Mouse (Mus musculus) intestine, embryonic 15.5 days (tissue): ENCODE measurements around the gene Gsdma3. TPM values are rescaled to one million over a fixed set of nuclear protein-coding genes. Genes with fewer than 3 reads are reported as not detected.
A peak's percentile ranks its signal among the peaks of the same experiment; 100 is the strongest.
"Not testable (repeated sequence)": the region's sequence is repeated elsewhere in the genome, so short reads cannot be mapped to it uniquely, and the experiment has no call there.

Source experiments
- ATAC-seq: fragments of 200-750 bp; cut with Nextera tagmentation; 2 replicates; pipeline ENCODE4 v1.8.0; 2017; ENCODE audit warnings: moderate TSS enrichment, moderate library complexity
- H3K27ac ChIP-seq: fragments of 300-500 bp; sonication (generic); 2 replicates; pipeline ENCODE4 v1.5.1; 2015; ENCODE audit warnings: mild to moderate bottlenecking, inconsistent platforms
- H3K27me3 ChIP-seq: fragments of 300-500 bp; sonication (generic); replicated peaks from 2 replicates; pipeline ENCODE4 v1.6.1; 2015; ENCODE audit warnings: inconsistent platforms
- H3K36me3 ChIP-seq: fragments of 300-500 bp; sonication (generic); 2 replicates; pipeline ENCODE4 v1.6.1; 2015; ENCODE audit warnings: inconsistent platforms
- H3K4me1 ChIP-seq: fragments of 300-500 bp; sonication (generic); replicated peaks from 2 replicates; pipeline ENCODE4 v1.6.1; 2015; ENCODE audit warnings: inconsistent platforms
- H3K4me2 ChIP-seq: fragments of 300-500 bp; sonication (generic); replicated peaks from 2 replicates; pipeline ENCODE4 v1.6.1; 2015; ENCODE audit warnings: mild to moderate bottlenecking, inconsistent platforms
- H3K4me3 ChIP-seq: fragments of 300-500 bp; sonication (generic); replicated peaks from 2 replicates; pipeline ENCODE4 v1.5.1; 2015; ENCODE audit warnings: inconsistent platforms
- H3K9ac ChIP-seq: fragments of 300-500 bp; sonication (generic); 2 replicates; pipeline ENCODE4 v1.6.1; 2015; ENCODE audit warnings: inconsistent platforms
- H3K9me3 ChIP-seq: fragments of 300-500 bp; sonication (generic); 2 replicates; pipeline ENCODE4 v1.6.1; 2016; ENCODE audit warnings: inconsistent platforms
- WGBS: fragments of 180-500 bp; shearing (Covaris S2); methylation state at CpG from one replicate; pipeline ENCODE4 v1.1.7; 2015; 5-methylcytosine and 5-hydroxymethylcytosine counted together
- polyA plus RNA-seq: library from polyadenylated mRNA; unstranded; fragments of >200 nt; fragmentation: Nextera tagmentation; extraction: Ambion mirVana; gene quantifications from 2 replicates; pipeline ENCODE4 v1.2.1, GENCODE M21; 2015

Gsdma3 gene
- polyA plus RNA-seq, 1 experiment from 2014 or later: not detected

- H3K4me3 ChIP-seq: no peak overlapping the region
- no peak for ATAC-seq
- 56% methylated on average over 5 of the region's 5 CpGs for WGBS
- H3K36me3 ChIP-seq: no peaks in the 10 kb centered on the region
- no peak overlapping the region for H3K9ac ChIP-seq
- no peaks in the 10 kb centered on the region for H3K4me1 ChIP-seq
- H3K4me2 ChIP-seq: no peak overlapping the region
- H3K9me3 ChIP-seq: no peaks in the 10 kb centered on the region
- H3K27me3 ChIP-seq: no peaks in the 10 kb centered on the region
- no peak overlapping the region for H3K27ac ChIP-seq
These were observed 13.9 kb downstream of the Gsdma3 start for GRCm38 (mm10) chr11:98640091-98640490.

- H3K4me1 ChIP-seq: no peaks in the 10 kb centered on the region
- H3K36me3 ChIP-seq: no peaks in the 10 kb centered on the region
- WGBS: 69% methylated on average over 3 of the region's 3 CpGs
- no peak overlapping the region for H3K4me3 ChIP-seq
- no peak overlapping the region for H3K9ac ChIP-seq
- no peaks in the 10 kb centered on the region for H3K27me3 ChIP-seq
- no peak for ATAC-seq
- H3K27ac ChIP-seq: no peak overlapping the region
- H3K4me2 ChIP-seq: no peak overlapping the region
- no peaks in the 10 kb centered on the region for H3K9me3 ChIP-seq
These were observed 18.6 kb downstream of the Gsdma3 start for GRCm38 (mm10) chr11:98644757-98645156.

GRCm38 (mm10) chr11:98645946-98646345 is 19.8 kb downstream of the Gsdma3 start:
- Histone ChIP-seq H3K27ac (no peak overlapping the region), H3K27me3 (no peaks in the 10 kb centered on the region)
- WGBS: 68% methylated on average over 2 of the region's 2 CpGs

GRCm38 (mm10) chr11:98646459-98646858 is 20.3 kb downstream of the Gsdma3 start, which contains the start of gene Gsdma2:
Gene Gsdma2, plus strand, starts transcription at chr11:98646759.
- H3K27ac ChIP-seq: no peak within 1 kb of the TSS
- H3K36me3 ChIP-seq: no peaks in the 10 kb centered on the region
- no peak within 1 kb of the TSS for H3K4me2 ChIP-seq
- H3K9ac ChIP-seq: no peak within 1 kb of the TSS
- no peaks in the 10 kb centered on the region for H3K9me3 ChIP-seq
- H3K4me3 ChIP-seq: no peak within 1 kb of the TSS
- H3K4me1 ChIP-seq: no peaks in the 10 kb centered on the region
- no peaks in the 10 kb centered on the region for H3K27me3 ChIP-seq
- WGBS: 38% methylated on average over 2 of the region's 2 CpGs
- no peak for ATAC-seq

More at GRCm38 (mm10) chr11:98645946-98646345, 19.8 kb downstream of the Gsdma3 start:
- Histone ChIP-seq H3K4me3 (no peak overlapping the region), H3K9ac (no peak overlapping the region), H3K36me3 (no peaks in the 10 kb centered on the region), H3K4me1 (no peaks in the 10 kb centered on the region), H3K4me2 (no peak overlapping the region), H3K9me3 (no peaks in the 10 kb centered on the region)
- ATAC-seq: no peak

GRCm38 (mm10) chr11:98655076-98655475 is 28.9 kb downstream of the Gsdma3 start:
- not testable (repeated sequence) for H3K4me3 ChIP-seq, H3K4me2 ChIP-seq, H3K9me3 ChIP-seq, H3K9ac ChIP-seq, H3K4me1 ChIP-seq, H3K27me3 ChIP-seq, H3K36me3 ChIP-seq, H3K27ac ChIP-seq
- peak; percentile 74 for ATAC-seq
- WGBS: 10% methylated on average over 7 of the region's 7 CpGs

GRCm38 (mm10) chr11:98660517-98660916 is 34.4 kb downstream of the Gsdma3 start:
- H3K27me3 ChIP-seq: no peaks in the 10 kb centered on the region
- ATAC-seq: peak; percentile 65
- H3K4me1 ChIP-seq: no peaks in the 10 kb centered on the region
- H3K4me3 ChIP-seq: no peak overlapping the region
- H3K4me2 ChIP-seq: peak overlapping the region; percentile 7; the same call in 1 of the 2 replicates
- no peaks in the 10 kb centered on the region for H3K36me3 ChIP-seq
- no peak overlapping the region for H3K27ac ChIP-seq
- no peak overlapping the region for H3K9ac ChIP-seq
- no peaks in the 10 kb centered on the region for H3K9me3 ChIP-seq
- WGBS: 9% methylated on average over 6 of the region's 6 CpGs

GRCm38 (mm10) chr11:98664091-98664490 is 37.9 kb downstream of the Gsdma3 start, which contains the start of gene Gsdma:
Gene Gsdma, plus strand, starts transcription at chr11:98664351.
- 16% methylated on average over 4 of the region's 4 CpGs for whole genome bisulfite sequencing
- no peak within 1 kb of the TSS for H3K27ac ChIP-seq
- ATAC-seq: no peak
- no peak within 1 kb of the TSS for H3K4me3 ChIP-seq
- H3K9me3 ChIP-seq: no peaks in the 10 kb centered on the region
- no peaks in the 10 kb centered on the region for H3K4me1 ChIP-seq
- H3K4me2 ChIP-seq: no peak within 1 kb of the TSS
- peaks cover 13% of the 10 kb centered on the region; the same call in 1 of the 2 replicates for H3K27me3 ChIP-seq
- H3K9ac ChIP-seq: no peak within 1 kb of the TSS
- H3K36me3 ChIP-seq: no peaks in the 10 kb centered on the region

- H3K36me3 ChIP-seq: no peaks in the 10 kb centered on the region
- H3K4me3 ChIP-seq: no peak overlapping the region
- H3K4me1 ChIP-seq: no peaks in the 10 kb centered on the region
- no peak overlapping the region for H3K4me2 ChIP-seq
- no peak overlapping the region for H3K27ac ChIP-seq
- 37% methylated on average over 2 of the region's 2 CpGs for WGBS
- H3K9ac ChIP-seq: no peak overlapping the region
- no peak for ATAC-seq
- H3K27me3 ChIP-seq: peaks cover 13% of the 10 kb centered on the region; the same call in 1 of the 2 replicates
- H3K9me3 ChIP-seq: no peaks in the 10 kb centered on the region
These were observed 42.8 kb downstream of the Gsdma3 start for GRCm38 (mm10) chr11:98668984-98669383.

GRCm38 (mm10) chr11:98671284-98671815 is 45.2 kb downstream of the Gsdma3 start:
- no peak overlapping the region for H3K4me3 ChIP-seq
- no peaks in the 10 kb centered on the region for H3K4me1 ChIP-seq
- ATAC-seq: no peak
- no peak overlapping the region for H3K27ac ChIP-seq
- 79% methylated on average over 3 of the region's 3 CpGs for WGBS
- H3K4me2 ChIP-seq: no peak overlapping the region
- no peak overlapping the region for H3K9ac ChIP-seq
- no peaks in the 10 kb centered on the region for H3K9me3 ChIP-seq
- no peaks in the 10 kb centered on the region for H3K36me3 ChIP-seq
- H3K27me3 ChIP-seq: peaks cover 13% of the 10 kb centered on the region; the same call in 1 of the 2 replicates

- Histone ChIP-seq H3K27me3 (peaks cover 10% of the 10 kb centered on the region; the same call in 1 of the 2 replicates), H3K4me1 (no peaks in the 10 kb centered on the region), H3K4me2 (no peak overlapping the region), H3K4me3 (no peak overlapping the region), H3K9me3 (no peaks in the 10 kb centered on the region), H3K9ac (no peak overlapping the region), H3K36me3 (no peaks in the 10 kb centered on the region), H3K27ac (no peak overlapping the region)
- WGBS: 54% methylated on average over 5 of the region's 5 CpGs
- ATAC-seq: no peak
These were observed 45.7 kb downstream of the Gsdma3 start for GRCm38 (mm10) chr11:98671857-98672256.

- WGBS: 79% methylated on average over 5 of the region's 5 CpGs
- H3K4me1 ChIP-seq: no peaks in the 10 kb centered on the region
- H3K27me3 ChIP-seq: peaks cover 6% of the 10 kb centered on the region; the same call in 1 of the 2 replicates
- no peak for ATAC-seq
- no peak overlapping the region for H3K4me3 ChIP-seq
- H3K9ac ChIP-seq: no peak overlapping the region
- no peak overlapping the region for H3K4me2 ChIP-seq
- H3K36me3 ChIP-seq: no peaks in the 10 kb centered on the region
- no peak overlapping the region for H3K27ac ChIP-seq
- no peaks in the 10 kb centered on the region for H3K9me3 ChIP-seq
These were observed 46.3 kb downstream of the Gsdma3 start for GRCm38 (mm10) chr11:98672482-98672881.

GRCm38 (mm10) chr11:98673136-98673535 is 47.0 kb downstream of the Gsdma3 start:
- 7% methylated on average over 6 of the region's 7 CpGs for WGBS
- not testable (repeated sequence) for H3K4me1 ChIP-seq, H3K36me3 ChIP-seq, H3K9ac ChIP-seq, H3K4me3 ChIP-seq, H3K27ac ChIP-seq, H3K27me3 ChIP-seq, H3K9me3 ChIP-seq
- 0 out of 2 replicates have a peak overlapping the region, but pooled peaks have one; percentile 4 for H3K4me2 ChIP-seq
- peak; percentile 71 for ATAC-seq

- no peak overlapping the region for H3K4me2 ChIP-seq
- H3K9me3 ChIP-seq: no peaks in the 10 kb centered on the region
- no peak for ATAC-seq
- H3K27ac ChIP-seq: no peak overlapping the region
- H3K36me3 ChIP-seq: no peaks in the 10 kb centered on the region
- no peak overlapping the region for H3K9ac ChIP-seq
- H3K4me1 ChIP-seq: no peaks in the 10 kb centered on the region
- no peak overlapping the region for H3K4me3 ChIP-seq
- 29% methylated on average over 7 of the region's 7 CpGs for WGBS
- H3K27me3 ChIP-seq: no peaks in the 10 kb centered on the region
These were observed 49.7 kb downstream of the Gsdma3 start for GRCm38 (mm10) chr11:98675829-98676363.
